Mouse (Mus musculus): ENCODE results near the gene Crtac1. TPM values are rescaled to one million over a fixed set of nuclear protein-coding genes. Genes with fewer than 3 reads are reported as not detected.

The Crtac1 gene
- total and polyA plus RNA-seq, 3 experiments, result 0.15 TPM; not detected in 2

DNA sequence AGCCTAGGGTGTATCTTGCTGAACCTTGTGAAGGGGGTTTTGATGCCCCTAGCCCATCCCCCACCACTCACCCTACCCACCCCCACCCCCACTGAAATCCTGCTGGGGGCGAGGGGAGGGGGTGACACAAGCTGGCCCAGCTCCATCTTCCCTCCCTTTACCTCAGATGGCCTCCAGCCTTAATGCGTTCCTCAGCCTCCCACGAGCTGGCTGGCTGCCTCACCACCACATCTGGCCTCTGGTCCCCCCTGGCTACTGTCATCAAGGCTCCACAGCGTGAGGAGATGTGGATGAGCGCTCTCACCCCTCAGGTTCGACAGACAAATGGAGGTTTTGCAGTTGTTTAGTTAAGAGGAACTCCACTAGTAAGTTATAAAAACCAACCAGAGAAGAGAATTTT lies 30.3 kb upstream of the Crtac1 start:
- Histone ChIP-seq H3K36me3 (ENCODE audit: control insufficient read depth in 1 of 2, insufficient read depth in 2 of 2, low read length in 2 of 2) (no peaks in the 10 kb centered on the region), H3K9me3 (replicated peaks; ENCODE audit: insufficient read depth, low read length) (no peaks in the 10 kb centered on the region), H3K27me3 (ENCODE audit: control insufficient read depth in 1 of 2, insufficient read depth in 2 of 2, low read length in 2 of 2) (no peaks in the 10 kb centered on the region), H3K9ac (ENCODE audit: control insufficient read depth, low read depth, low read length, poor library complexity, severe bottlenecking) (no peak overlapping the region), H3K79me2 (ENCODE audit: control insufficient read depth, insufficient read depth, low read length, poor library complexity) (no peaks in the 10 kb centered on the region), H3K27ac (ENCODE audit: control insufficient read depth, low read depth, low read length) (no peak overlapping the region), H3K4me1 (ENCODE audit: control insufficient read depth in 1 of 2, insufficient read depth in 2 of 2, low read length in 2 of 2) (no peaks in the 10 kb centered on the region), H3K4me3 (ENCODE audit: control insufficient read depth in 1 of 2, insufficient read depth in 1 of 2, low read depth in 2 of 2, low read length in 2 of 2) (no peak overlapping the region)
- DNase-seq (ENCODE audit: low read depth, low spot score), result no peak
- TF ChIP-seq CHD1 (IDR thresholded peaks at IDR 0.05; ENCODE audit: low read depth, low read length) (no peak), CTCF (IDR thresholded peaks at IDR 0.05 in 2 of 3, conservative IDR thresholded peaks at IDR 0.05 in 1 of 3; ENCODE audit: control insufficient read depth in 1 of 3, insufficient read depth in 1 of 3, low read depth in 2 of 3, low read length in 3 of 3, poor library complexity in 1 of 3, severe bottlenecking in 1 of 3) (no peak), MAZ (IDR thresholded peaks at IDR 0.05; ENCODE audit: low read depth, low read length) (no peak), USF1 (IDR thresholded peaks at IDR 0.05; ENCODE audit: low read depth, low read length) (no peak), MYB (IDR thresholded peaks at IDR 0.05; ENCODE audit: low read depth, low read length) (no peak), ZMIZ1 (IDR thresholded peaks at IDR 0.05; ENCODE audit: low read depth, low read length) (no peak), ELF1 (IDR thresholded peaks at IDR 0.05; ENCODE audit: low read depth, low read length) (no peak), MEF2A (IDR thresholded peaks at IDR 0.05; ENCODE audit: extremely low read depth, insufficient replicate concordance, low read depth, low read length, poor library complexity, severe bottlenecking) (no peak)

DNA sequence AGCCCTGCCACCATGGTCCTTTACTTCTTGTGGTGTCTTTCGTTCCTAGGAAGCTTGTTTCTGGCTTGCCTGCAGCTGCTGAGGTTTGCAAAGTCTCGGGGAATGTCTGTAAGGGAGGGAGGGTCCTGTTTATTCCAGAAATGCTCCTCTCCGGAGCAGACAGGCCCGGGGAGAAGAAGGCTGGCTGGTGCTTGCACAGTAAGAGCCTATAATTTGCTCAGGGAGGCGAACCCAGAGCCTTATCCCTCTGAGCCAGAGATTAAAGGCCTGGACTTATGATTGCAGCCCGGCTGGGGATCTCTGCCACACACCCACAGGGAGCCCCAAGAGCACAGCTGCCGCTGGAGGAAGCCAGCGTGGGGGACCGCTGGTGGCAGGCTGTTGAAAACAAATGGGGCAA lies 29.8 kb upstream of the Crtac1 start:
- H3K4me1 ChIP-seq (ENCODE audit: control insufficient read depth in 1 of 2, insufficient read depth in 2 of 2, low read length in 2 of 2), result no peaks in the 10 kb centered on the region
- DNase-seq (ENCODE audit: low read depth, low spot score), result no peak
- TF ChIP-seq EP300 (IDR thresholded peaks at IDR 0.05; ENCODE audit: low read depth in 1 of 2, low read length in 2 of 2) (no peak), MEF2A (IDR thresholded peaks at IDR 0.05; ENCODE audit: extremely low read depth, insufficient replicate concordance, low read depth, low read length, poor library complexity, severe bottlenecking) (no peak), POLR2AphosphoS2 (IDR thresholded peaks at IDR 0.05; ENCODE audit: low read length) (no peak)
- H3K36me3 ChIP-seq (ENCODE audit: control insufficient read depth in 1 of 2, insufficient read depth in 2 of 2, low read length in 2 of 2), result no peaks in the 10 kb centered on the region
- H3K9me3 ChIP-seq (replicated peaks; ENCODE audit: insufficient read depth, low read length), result no peaks in the 10 kb centered on the region
- H3K27ac ChIP-seq (ENCODE audit: control insufficient read depth, low read depth, low read length), result no peak overlapping the region
- H3K27me3 ChIP-seq (ENCODE audit: control insufficient read depth in 1 of 2, insufficient read depth in 2 of 2, low read length in 2 of 2), result no peaks in the 10 kb centered on the region
- H3K9ac ChIP-seq (ENCODE audit: control insufficient read depth, low read depth, low read length, poor library complexity, severe bottlenecking), result no peak overlapping the region
- H3K79me2 ChIP-seq (ENCODE audit: control insufficient read depth, insufficient read depth, low read length, poor library complexity), result no peaks in the 10 kb centered on the region
- H3K4me3 ChIP-seq (ENCODE audit: control insufficient read depth in 1 of 2, insufficient read depth in 1 of 2, low read depth in 2 of 2, low read length in 2 of 2), result no peak overlapping the region

DNA sequence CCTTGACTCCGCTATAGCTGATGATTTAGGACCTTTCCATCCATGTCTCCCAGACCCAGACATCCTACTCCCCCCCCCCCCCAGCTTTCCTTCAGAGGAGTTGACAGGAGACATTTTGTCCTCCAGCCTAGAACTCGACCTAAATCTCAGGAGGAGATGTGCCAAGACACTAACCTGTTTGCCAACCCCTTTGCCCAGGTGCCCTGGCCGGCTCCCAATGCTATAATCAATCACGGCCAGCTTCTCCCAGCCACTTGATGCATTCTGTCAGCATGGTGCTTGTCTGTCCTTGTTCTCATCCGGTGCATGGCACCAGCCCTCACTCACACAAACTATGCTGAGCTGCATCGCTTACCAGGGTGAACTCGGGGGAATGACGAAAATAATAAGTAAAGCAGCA lies 27.9 kb upstream of the Crtac1 start:
- Histone ChIP-seq H3K9me3 (replicated peaks; ENCODE audit: insufficient read depth, low read length) (no peaks in the 10 kb centered on the region), H3K4me1 (ENCODE audit: control insufficient read depth in 1 of 2, insufficient read depth in 2 of 2, low read length in 2 of 2) (no peaks in the 10 kb centered on the region), H3K27ac (ENCODE audit: control insufficient read depth, low read depth, low read length) (no peak overlapping the region), H3K27me3 (ENCODE audit: control insufficient read depth in 1 of 2, insufficient read depth in 2 of 2, low read length in 2 of 2) (no peaks in the 10 kb centered on the region), H3K79me2 (ENCODE audit: control insufficient read depth, insufficient read depth, low read length, poor library complexity) (no peaks in the 10 kb centered on the region), H3K9ac (ENCODE audit: control insufficient read depth, low read depth, low read length, poor library complexity, severe bottlenecking) (no peak overlapping the region), H3K4me3 (ENCODE audit: control insufficient read depth in 1 of 2, insufficient read depth in 1 of 2, low read depth in 2 of 2, low read length in 2 of 2) (no peak overlapping the region), H3K36me3 (ENCODE audit: control insufficient read depth in 1 of 2, insufficient read depth in 2 of 2, low read length in 2 of 2) (no peaks in the 10 kb centered on the region)
- no peak for DNase-seq (ENCODE audit: low read depth, low spot score)
- TF ChIP-seq BHLHE40 (IDR thresholded peaks at IDR 0.05; ENCODE audit: borderline replicate concordance, low read depth, low read length) (no peak), TBP (IDR thresholded peaks at IDR 0.05; ENCODE audit: low read depth, low read length) (no peak), USF2 (IDR thresholded peaks at IDR 0.05; ENCODE audit: borderline replicate concordance in 1 of 2, insufficient read depth in 1 of 2, low read depth in 1 of 2, low read length in 2 of 2) (no peak), JUND (IDR thresholded peaks at IDR 0.05; ENCODE audit: low read depth, low read length) (no peak), POLR2A (IDR thresholded peaks at IDR 0.05; ENCODE audit: control insufficient read depth in 1 of 2, insufficient read depth in 1 of 2, low read depth in 1 of 2, low read length in 2 of 2, poor library complexity in 1 of 2) (no peak), USF1 (IDR thresholded peaks at IDR 0.05; ENCODE audit: low read depth, low read length) (no peak), CHD2 (IDR thresholded peaks at IDR 0.05; ENCODE audit: low read length) (no peak), GABPA (IDR thresholded peaks at IDR 0.05; ENCODE audit: low read depth, low read length) (no peak), EP300 (IDR thresholded peaks at IDR 0.05; ENCODE audit: low read depth in 1 of 2, low read length in 2 of 2) (no peak), ELF1 (IDR thresholded peaks at IDR 0.05; ENCODE audit: low read depth, low read length) (no peak), MEF2A (IDR thresholded peaks at IDR 0.05; ENCODE audit: extremely low read depth, insufficient replicate concordance, low read depth, low read length, poor library complexity, severe bottlenecking) (no peak), MAFK (IDR thresholded peaks at IDR 0.05; ENCODE audit: borderline replicate concordance, low read depth, low read length) (no peak), MXI1 (IDR thresholded peaks at IDR 0.05; ENCODE audit: low read depth, low read length) (no peak)

All from MEL (cell line).